Mouse (Mus musculus): Measurements from ENCODE around the gene Cma1.

GRCm38 (mm10) chr14:55898947-55899346, 45.5 kb downstream of the Cma1 start:
- TF ChIP-seq POLR2A (IDR thresholded peaks at IDR 0.05; ENCODE audit: insufficient read depth, low read depth, low read length) (0 out of 2 replicates have a peak, but pooled peaks have one; percentile 28), CTCF (IDR thresholded peaks at IDR 0.05) (no peak)
